ENCODE assay signal across 18 mouse cellular contexts in genomic region chr1:167366621-167367020, GRCm38 (mm10).
"Had no signal": no experiment of that assay in that cellular context is flagged by ENCODE, and none has a peak within 500 bp of the region (broad histone marks: within the 10 kb centered on the region; RNA-seq: fewer than 3 reads in every experiment).

No protein-coding gene starts in this region.

- ATAC-seq: hindbrain, embryonic 16.5 days; intestine, embryonic 15.5 days; midbrain, embryonic 13.5 days; midbrain, embryonic 16.5 days had no signal

- H3K9ac ChIP-seq: intestine, embryonic 15.5 days; limb, embryonic 12.5 days; limb, embryonic 15.5 days; lung, embryonic 15.5 days; midbrain, embryonic 13.5 days; neural tube, embryonic 13.5 days had no signal

- H3K4me3 ChIP-seq: intestine, embryonic 15.5 days; limb, embryonic 12.5 days; limb, embryonic 15.5 days; lung, embryonic 15.5 days; megakaryocyte, embryonic 14.5 days; midbrain, embryonic 10.5 days; midbrain, embryonic 13.5 days; myocyte; neural tube, embryonic 13.5 days had no signal

- H3K4me2 ChIP-seq: intestine, embryonic 15.5 days; limb, embryonic 12.5 days; limb, embryonic 15.5 days; lung, embryonic 15.5 days; midbrain, embryonic 13.5 days; neural tube, embryonic 13.5 days had no signal

- H3K27ac ChIP-seq: intestine, embryonic 15.5 days; kidney, postnatal 0 days; limb, embryonic 12.5 days; limb, embryonic 15.5 days; lung, embryonic 15.5 days; midbrain, embryonic 10.5 days; midbrain, embryonic 13.5 days; neural tube, embryonic 13.5 days had no signal

- DNase-seq: left cerebral cortex, postnatal 4 days; lung, adult 18-20 months; lung, postnatal 10 days; lung, postnatal 36 days; thymus, adult 18-20 months; thymus, postnatal 36 days had no signal

- H3K4me1 ChIP-seq: intestine, embryonic 15.5 days; limb, embryonic 15.5 days; lung, embryonic 15.5 days; midbrain, embryonic 13.5 days; neural tube, embryonic 13.5 days had no signal

- H3K9me3 ChIP-seq: intestine, embryonic 15.5 days; limb, embryonic 12.5 days; limb, embryonic 15.5 days; lung, embryonic 15.5 days; megakaryocyte, embryonic 14.5 days; midbrain, embryonic 10.5 days; midbrain, embryonic 13.5 days; neural tube, embryonic 13.5 days had no signal

- H3K27me3 ChIP-seq: intestine, embryonic 15.5 days; limb, embryonic 12.5 days; limb, embryonic 15.5 days; lung, embryonic 15.5 days; megakaryocyte, embryonic 14.5 days; midbrain, embryonic 13.5 days; neural tube, embryonic 13.5 days had no signal
